Mouse (Mus musculus): ENCODE measurements at regions not wholly inside any gene's neighbourhood (a gene's known extent, or its start where the extent isn't known, plus 50 kb on each side); places are given as distances from the start of the nearest gene placed in this dataset.

- no peak for DNase-seq (ENCODE audit: low spot score)
Measured at GRCm38 (mm10) chr6:117114859-117115258, 53.5 kb upstream of the Cxcl12 start.

DNA sequence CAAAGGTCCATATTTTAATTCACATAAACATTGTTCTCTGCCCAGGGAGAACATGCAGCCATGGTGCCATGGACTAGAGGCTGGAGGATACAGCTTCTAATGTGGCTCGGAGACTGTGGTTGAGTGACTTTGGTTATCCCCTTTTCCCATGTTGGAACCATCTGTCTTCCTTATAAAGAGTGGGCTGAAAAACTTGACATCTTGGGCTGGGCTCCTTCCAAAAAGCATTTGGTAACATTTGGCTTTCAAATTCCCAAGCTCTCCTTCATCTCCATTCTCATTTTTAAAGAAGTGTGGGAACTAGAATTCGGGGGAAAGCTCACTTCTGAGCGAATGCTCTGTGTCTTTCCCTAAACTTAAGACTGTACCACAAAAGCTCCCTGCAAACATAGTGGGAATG, 50.3 kb upstream of the Cxcl12 start:
- DNase-seq (ENCODE audit: low spot score): no peak

Measured in urinary bladder, postnatal 14 days (tissue).